Mouse (Mus musculus) cerebellum, postnatal 14 days (tissue): ENCODE data around the gene Tmem50b.
A peak's percentile ranks its signal among the peaks of the same experiment; 100 is the strongest.
"Not testable (repeated sequence)": the region's sequence is repeated elsewhere in the genome, so short reads cannot be mapped to it uniquely, and the experiment has no call there.

Experiments
- DNase-seq, 2 experiments: peaks; one replicate each; pipeline ENCODE4 v3.0.0; 2021; ENCODE audit warnings: mixed read lengths in 2 of 2

Gene Tmem50b

GRCm38 (mm10) chr16:91597672-91598010, at the start of gene Tmem50b:
Gene Tmem50b (minus strand): TSS chr16:91597800.
- DNase-seq: peak; percentile 100

- DNase-seq: peak; percentile 96
Observed at GRCm38 (mm10) chr16:91646681-91647419, 49.2 kb upstream of the Tmem50b start, which contains the start of gene Gart. Gene Gart (minus strand): TSS chr16:91646952.

- peak in 1 of 2 experiments; percentile 27 for DNase-seq
Observed at GRCm38 (mm10) chr16:91645995-91646602, 48.5 kb upstream of the Tmem50b start.

GRCm38 (mm10) chr16:91645420-91645819, 47.8 kb upstream of the Tmem50b start:
- not testable (repeated sequence) for DNase-seq

GRCm38 (mm10) chr16:91644901-91645300, 47.3 kb upstream of the Tmem50b start:
- no peak for DNase-seq

GRCm38 (mm10) chr16:91640171-91640570, 42.6 kb upstream of the Tmem50b start:
- DNase-seq: no peak

GRCm38 (mm10) chr16:91639636-91640035, 42.0 kb upstream of the Tmem50b start:
- no peak for DNase-seq

GRCm38 (mm10) chr16:91639161-91639560, 41.6 kb upstream of the Tmem50b start:
- DNase-seq: no peak

- no peak for DNase-seq
Observed at GRCm38 (mm10) chr16:91633641-91634040, 36.0 kb upstream of the Tmem50b start.

GRCm38 (mm10) chr16:91632940-91633339, 35.3 kb upstream of the Tmem50b start:
- DNase-seq: no peak

- peak; percentile 27 to 30 for DNase-seq
Observed at GRCm38 (mm10) chr16:91632439-91632838, 34.8 kb upstream of the Tmem50b start.

GRCm38 (mm10) chr16:91630584-91630983, 33.0 kb upstream of the Tmem50b start:
- no peak for DNase-seq

- DNase-seq: no peak
Observed at GRCm38 (mm10) chr16:91629749-91630148, 32.1 kb upstream of the Tmem50b start.

- no peak for DNase-seq
Observed at GRCm38 (mm10) chr16:91628673-91629072, 31.1 kb upstream of the Tmem50b start.

- DNase-seq: no peak
Observed at GRCm38 (mm10) chr16:91627831-91628230, 30.2 kb upstream of the Tmem50b start.

GRCm38 (mm10) chr16:91623074-91623473, 25.5 kb upstream of the Tmem50b start:
- DNase-seq: no peak

- no peak for DNase-seq
Observed at GRCm38 (mm10) chr16:91620991-91621390, 23.4 kb upstream of the Tmem50b start.

GRCm38 (mm10) chr16:91620185-91620584, 22.6 kb upstream of the Tmem50b start:
- DNase-seq: peak in 1 of 2 experiments; percentile 29

GRCm38 (mm10) chr16:91618511-91619501, 21.2 kb upstream of the Tmem50b start, which contains the start of gene Dnajc28:
Gene Dnajc28 (minus strand): TSS chr16:91619026.
- DNase-seq: peak; percentile 88 to 90

GRCm38 (mm10) chr16:91614552-91614951, 17.0 kb upstream of the Tmem50b start:
- DNase-seq: peak; percentile 44 to 48

- DNase-seq: no peak
Observed at GRCm38 (mm10) chr16:91612525-91612924, 14.9 kb upstream of the Tmem50b start.

GRCm38 (mm10) chr16:91611248-91611647, 13.6 kb upstream of the Tmem50b start:
- DNase-seq: no peak
